25 mouse cellular contexts compared by ENCODE assay signal in genomic region chr17:6199166-6199565, GRCm38 (mm10). TPM values are rescaled to one million over a fixed set of nuclear protein-coding genes. Genes with fewer than 3 reads are reported as not detected.
"Had no signal": no experiment of that assay in that cellular context is flagged by ENCODE, and none has a peak within 500 bp of the region (broad histone marks: within the 10 kb centered on the region; RNA-seq: fewer than 3 reads in every experiment).

No protein-coding gene starts in this region.

- H3K4me3 ChIP-seq: embryonic facial prominence, embryonic 10.5 days; embryonic facial prominence, embryonic 12.5 days; embryonic facial prominence, embryonic 13.5 days; embryonic facial prominence, embryonic 15.5 days; erythroblast, embryonic 14.5 days; forebrain, embryonic 10.5 days; forebrain, embryonic 12.5 days; forebrain, embryonic 13.5 days; forebrain, embryonic 15.5 days; gastrocnemius, adult 2 months; heart, adult 2 months had no signal

- ATAC-seq: forebrain, embryonic 13.5 days; forebrain, embryonic 14.5 days; forebrain, embryonic 15.5 days; forebrain, embryonic 16.5 days; forebrain, postnatal 0 days had no signal

- H3K4me1 ChIP-seq: embryonic facial prominence, embryonic 10.5 days; embryonic facial prominence, embryonic 12.5 days; embryonic facial prominence, embryonic 13.5 days; embryonic facial prominence, embryonic 15.5 days; forebrain, embryonic 10.5 days; forebrain, embryonic 12.5 days; forebrain, embryonic 13.5 days had no signal

- H3K9me3 ChIP-seq: embryonic facial prominence, embryonic 10.5 days; embryonic facial prominence, embryonic 12.5 days; embryonic facial prominence, embryonic 13.5 days; embryonic facial prominence, embryonic 15.5 days; forebrain, embryonic 10.5 days; forebrain, embryonic 12.5 days; forebrain, embryonic 13.5 days; forebrain, embryonic 15.5 days had no signal

- H3K27ac ChIP-seq: embryonic facial prominence, embryonic 10.5 days; embryonic facial prominence, embryonic 12.5 days; embryonic facial prominence, embryonic 13.5 days; embryonic facial prominence, embryonic 15.5 days; forebrain, embryonic 10.5 days; forebrain, embryonic 12.5 days; forebrain, embryonic 13.5 days; forebrain, embryonic 15.5 days; gastrocnemius, adult 2 months; heart, adult 2 months had no signal

- H3K27me3 ChIP-seq: embryonic facial prominence, embryonic 12.5 days; embryonic facial prominence, embryonic 13.5 days; embryonic facial prominence, embryonic 15.5 days; forebrain, embryonic 12.5 days; forebrain, embryonic 13.5 days; forebrain, embryonic 15.5 days had no signal

- H3K4me2 ChIP-seq: embryonic facial prominence, embryonic 12.5 days; embryonic facial prominence, embryonic 13.5 days; embryonic facial prominence, embryonic 15.5 days; forebrain, embryonic 12.5 days; forebrain, embryonic 13.5 days; forebrain, embryonic 15.5 days had no signal

- DNase-seq: cerebellum, adult 8-10 months; cerebellum, adult 9-10 months; cerebellum, adult 9-11 months; cerebellum, postnatal 25 days; cerebellum, postnatal 36 days; embryo, embryonic 11 days; forebrain, postnatal 0 days; gastrocnemius, adult 2 months; gastrocnemius, postnatal 10 days; gastrocnemius, postnatal 14 days; gastrocnemius, postnatal 25 days; gastrocnemius, postnatal 36 days; heart, adult 18-20 months; heart, adult 2 months had no signal

- H3K9ac ChIP-seq: embryonic facial prominence, embryonic 12.5 days; embryonic facial prominence, embryonic 13.5 days; embryonic facial prominence, embryonic 15.5 days; forebrain, embryonic 12.5 days; forebrain, embryonic 13.5 days; forebrain, embryonic 15.5 days; forebrain, postnatal 0 days had no signal

RNA-seq across cellular contexts. Expression of gene Tmem181a, which starts 57.5 kb away (rescaled TPM):
- polyA plus RNA-seq: erythroblast, embryonic 14.5 days had no signal
